Mouse (Mus musculus) spleen, adult 2 months (tissue): Measurements from ENCODE around the gene Ctf1.

Source experiments
- CTCF ChIP-seq: fragments of 200-500 bp; IDR thresholded peaks from 2 replicates; pipeline ENCODE4 v1.5.1; 2011; ENCODE audit warnings: mild to moderate bottlenecking, inconsistent platforms; ENCODE audit not compliant: insufficient read depth, insufficient read length, insufficient replicate concordance; ENCODE audit errors: extremely low read depth
- POLR2A ChIP-seq: fragments of 200-500 bp; IDR thresholded peaks from 2 replicates; pipeline ENCODE4 v1.6.1; 2011; ENCODE audit warnings: low read depth, low read length, inconsistent platforms

- TF ChIP-seq CTCF, result no peak
- TF ChIP-seq POLR2A, result no peak
Measured at GRCm38 (mm10) chr7:127698986-127699385, 13.6 kb upstream of the Ctf1 start.
